Mouse (Mus musculus) embryonic facial prominence, embryonic 15.5 days (tissue): ENCODE results near the gene Tbcb. TPM values are rescaled to one million over a fixed set of nuclear protein-coding genes. Genes with fewer than 3 reads are reported as not detected.
"Not testable (repeated sequence)": the region's sequence is repeated elsewhere in the genome, so short reads cannot be mapped to it uniquely, and the experiment has no call there.

ENCODE experiments used
- ATAC-seq: fragments of 200-750 bp; cut with Nextera tagmentation; 2 replicates; pipeline ENCODE4 v1.8.0; 2017; ENCODE audit warnings: low read depth, moderate TSS enrichment; ENCODE audit not compliant: insufficient number of reproducible peaks, low FRiP score, low TSS enrichment
- H3K27ac ChIP-seq: fragments of 300-500 bp; sonication (generic); replicated peaks from 2 replicates; pipeline ENCODE4 v1.5.1; 2015; ENCODE audit warnings: mild to moderate bottlenecking, inconsistent platforms
- H3K27me3 ChIP-seq: fragments of 300-500 bp; sonication (generic); 2 replicates; pipeline ENCODE4 v1.6.1; 2015; ENCODE audit warnings: inconsistent platforms
- H3K36me3 ChIP-seq: fragments of 300-500 bp; sonication (generic); 2 replicates; pipeline ENCODE4 v1.6.1; 2015; ENCODE audit warnings: mild to moderate bottlenecking, inconsistent platforms
- H3K4me1 ChIP-seq: fragments of 300-500 bp; sonication (generic); 2 replicates; pipeline ENCODE4 v1.6.1; 2015; ENCODE audit warnings: inconsistent platforms
- H3K4me2 ChIP-seq: fragments of 300-500 bp; sonication (generic); replicated peaks from 2 replicates; pipeline ENCODE4 v1.6.1; 2015; ENCODE audit warnings: mild to moderate bottlenecking, inconsistent platforms
- H3K4me3 ChIP-seq: fragments of 300-500 bp; sonication (generic); replicated peaks from 2 replicates; pipeline ENCODE4 v1.5.1; 2015; ENCODE audit warnings: mild to moderate bottlenecking, inconsistent platforms
- H3K9ac ChIP-seq: fragments of 300-500 bp; sonication (generic); 2 replicates; pipeline ENCODE4 v1.6.1; 2015; ENCODE audit warnings: inconsistent platforms
- H3K9me3 ChIP-seq: fragments of 300-500 bp; sonication (generic); replicated peaks from 2 replicates; pipeline ENCODE4 v1.6.1; 2016; ENCODE audit warnings: inconsistent platforms
- WGBS: fragments of 180-500 bp; shearing (Covaris S2); methylation state at CpG from one replicate; pipeline ENCODE4 v1.1.7; 2015; 5-methylcytosine and 5-hydroxymethylcytosine counted together
- polyA plus RNA-seq: library from polyadenylated mRNA; unstranded; fragments of >200 nt; fragmentation: Nextera tagmentation; extraction: Ambion mirVana; gene quantifications from 2 replicates; pipeline ENCODE4 v1.2.1, GENCODE M21; 2015

Tbcb gene
- polyA plus RNA-seq, 1 experiment from 2014 or later = 177 TPM

DNA sequence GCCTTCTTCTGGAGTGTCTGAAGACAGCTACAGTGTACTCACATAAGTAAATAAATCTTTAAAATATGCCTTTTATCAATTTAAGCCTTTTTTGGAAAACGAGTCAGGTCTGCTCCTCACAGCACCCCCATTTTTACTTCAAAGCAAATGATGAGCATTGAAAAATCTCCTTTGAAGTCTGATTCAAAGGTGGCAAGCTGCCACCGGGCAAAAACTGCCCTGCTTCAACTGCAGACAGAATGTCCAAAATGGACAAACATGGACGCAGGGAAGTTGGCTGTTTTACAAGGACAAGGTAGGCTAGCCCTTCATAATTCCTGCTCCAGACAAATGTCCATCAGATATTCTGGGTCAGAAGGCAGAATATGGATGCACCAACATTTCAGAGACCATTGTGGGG lies 10.6 kb downstream of the Tbcb start:
- Histone ChIP-seq H3K27ac (no peak overlapping the region), H3K27me3 (no peaks in the 10 kb centered on the region), H3K9ac (no peak overlapping the region), H3K4me2 (no peak overlapping the region), H3K9me3 (no peaks in the 10 kb centered on the region), H3K4me1 (peaks cover 18% of the 10 kb centered on the region), H3K36me3 (peaks cover 35% of the 10 kb centered on the region), H3K4me3 (no peak overlapping the region)
- 73% methylated on average over 3 of the region's 3 CpGs for WGBS
- no peak for ATAC-seq

DNA sequence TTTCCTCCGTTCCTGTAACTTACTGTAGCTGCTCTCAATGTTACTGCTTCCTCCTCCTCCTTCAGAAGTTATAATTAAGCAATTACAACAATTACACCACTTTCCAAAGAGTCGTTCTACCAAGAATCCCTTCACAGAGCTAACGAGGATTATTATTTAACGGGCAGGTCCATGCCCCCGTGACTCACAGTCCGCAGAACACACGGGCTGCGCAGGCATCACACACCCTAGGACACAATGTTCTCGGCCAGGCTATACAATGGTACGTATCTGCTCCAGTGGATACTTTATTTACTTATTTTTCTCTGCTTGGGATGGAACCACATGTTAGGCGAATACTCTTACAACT lies 12.1 kb downstream of the Tbcb start:
- peaks cover 19% of the 10 kb centered on the region for H3K4me1 ChIP-seq
- H3K4me2 ChIP-seq = peak overlapping the region; percentile 79
- H3K9me3 ChIP-seq = no peaks in the 10 kb centered on the region
- H3K36me3 ChIP-seq = peaks cover 22% of the 10 kb centered on the region
- peak overlapping the region; percentile 49 for H3K4me3 ChIP-seq
- peak overlapping the region; percentile 60; the same call in 1 of the 2 replicates for H3K27ac ChIP-seq
- WGBS = 16% methylated on average over 11 of the region's 11 CpGs
- no peaks in the 10 kb centered on the region for H3K27me3 ChIP-seq
- ATAC-seq = no peak
- no peak overlapping the region for H3K9ac ChIP-seq

DNA sequence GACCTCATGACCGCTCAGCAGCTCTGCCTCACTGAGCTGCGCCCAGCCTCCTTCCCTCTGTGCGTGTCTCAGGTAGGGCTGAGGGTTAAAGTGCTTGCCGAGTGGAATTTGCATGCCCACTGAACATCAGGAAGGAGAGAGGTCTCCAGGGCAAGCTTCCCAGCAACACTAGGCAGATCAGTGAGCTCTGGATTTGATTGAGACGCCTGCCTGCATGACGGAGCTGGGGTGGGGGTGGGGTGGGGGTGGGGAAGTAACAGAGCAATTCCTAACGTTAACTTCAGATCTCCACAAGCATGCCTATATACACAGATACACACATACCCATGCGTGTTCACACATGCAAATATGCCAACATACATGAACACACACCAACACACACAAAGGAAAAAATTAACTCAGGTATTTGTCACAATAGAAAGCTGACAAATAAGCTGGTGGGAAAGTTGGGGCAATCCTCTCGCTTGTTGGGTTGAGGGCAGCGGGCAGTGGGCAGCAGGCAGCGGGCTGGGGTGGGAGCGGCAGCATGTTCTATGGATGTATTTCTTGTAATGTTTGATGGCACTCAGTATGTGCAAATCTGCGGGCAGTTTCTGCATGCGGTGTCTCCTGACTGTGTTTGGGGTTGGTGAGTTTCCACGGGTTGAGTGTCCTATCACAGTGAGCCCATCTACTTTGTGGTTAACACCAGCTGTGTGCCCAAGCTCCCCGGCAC lies 12.6 kb downstream of the Tbcb start:
- Histone ChIP-seq H3K9ac (peak overlapping the region; percentile 7; the same call in 1 of the 2 replicates), H3K4me2 (peak overlapping the region; percentile 79), H3K27me3 (no peaks in the 10 kb centered on the region), H3K36me3 (peaks cover 18% of the 10 kb centered on the region), H3K9me3 (no peaks in the 10 kb centered on the region), H3K27ac (peak overlapping the region; percentile 66; the same call in 1 of the 2 replicates), H3K4me3 (peak overlapping the region; percentile 49), H3K4me1 (peaks cover 19% of the 10 kb centered on the region)
- 4% methylated on average over 16 of the region's 16 CpGs for WGBS
- peak; percentile 44; the same call in 1 of the 2 replicates for ATAC-seq

DNA sequence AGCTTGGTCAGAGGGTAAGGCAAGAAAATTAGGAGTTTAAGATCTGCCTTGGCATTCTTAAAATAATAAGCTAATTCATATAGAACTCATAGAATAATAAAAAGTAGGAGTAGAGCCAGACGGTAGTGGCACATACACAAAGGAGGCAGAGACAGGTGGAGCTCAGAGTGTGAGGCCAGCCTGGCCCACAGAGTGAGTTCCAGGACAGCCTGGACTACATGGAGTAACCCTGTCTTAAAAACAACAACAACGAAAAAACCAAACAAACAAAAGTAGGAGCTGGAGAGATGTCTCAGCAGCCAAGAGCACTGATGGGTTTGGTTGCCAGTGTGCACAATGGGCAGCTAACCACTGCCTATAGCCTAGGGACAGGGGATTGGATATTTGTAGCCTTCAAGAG lies 14.8 kb downstream of the Tbcb start:
- no peaks in the 10 kb centered on the region for H3K27me3 ChIP-seq
- H3K4me2 ChIP-seq = no peak overlapping the region
- H3K9me3 ChIP-seq = no peaks in the 10 kb centered on the region
- WGBS = 72% methylated on average over 2 of the region's 2 CpGs
- no peaks in the 10 kb centered on the region for H3K36me3 ChIP-seq
- H3K27ac ChIP-seq = no peak overlapping the region
- H3K4me3 ChIP-seq = no peak overlapping the region
- peaks cover 19% of the 10 kb centered on the region for H3K4me1 ChIP-seq
- ATAC-seq = no peak
- H3K9ac ChIP-seq = no peak overlapping the region

DNA sequence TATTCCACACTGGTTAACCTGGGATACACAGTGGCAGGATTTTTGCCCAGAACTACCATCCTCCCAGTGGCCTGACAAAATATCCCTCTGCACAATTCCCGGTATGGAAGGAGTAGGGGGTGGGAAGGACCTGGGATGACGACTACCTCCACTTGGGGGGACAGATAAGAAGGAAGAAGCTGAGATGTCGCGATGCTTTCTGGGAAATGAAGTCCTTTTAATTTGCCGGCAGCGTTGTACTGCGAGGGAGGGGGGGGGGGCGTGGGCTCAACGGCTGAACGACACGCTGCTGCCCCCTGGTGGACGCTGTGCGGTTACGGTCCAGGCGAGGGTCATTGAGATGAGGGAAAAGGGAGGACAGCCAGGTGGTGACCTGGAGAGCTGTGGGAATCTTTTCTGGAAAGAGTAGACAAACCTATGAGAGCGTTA lies 15.3 kb downstream of the Tbcb start:
- H3K4me1 ChIP-seq = peaks cover 19% of the 10 kb centered on the region
- H3K27ac ChIP-seq = no peak overlapping the region
- H3K36me3 ChIP-seq = no peaks in the 10 kb centered on the region
- peak overlapping the region; percentile 27; the same call in 1 of the 2 replicates for H3K4me3 ChIP-seq
- no peaks in the 10 kb centered on the region for H3K9me3 ChIP-seq
- ATAC-seq = peak; percentile 76; the same call in 1 of the 2 replicates
- 2% methylated on average over 15 of the region's 16 CpGs for WGBS
- no peaks in the 10 kb centered on the region for H3K27me3 ChIP-seq
- H3K9ac ChIP-seq = no peak overlapping the region
- peak overlapping the region; percentile 50 for H3K4me2 ChIP-seq

DNA sequence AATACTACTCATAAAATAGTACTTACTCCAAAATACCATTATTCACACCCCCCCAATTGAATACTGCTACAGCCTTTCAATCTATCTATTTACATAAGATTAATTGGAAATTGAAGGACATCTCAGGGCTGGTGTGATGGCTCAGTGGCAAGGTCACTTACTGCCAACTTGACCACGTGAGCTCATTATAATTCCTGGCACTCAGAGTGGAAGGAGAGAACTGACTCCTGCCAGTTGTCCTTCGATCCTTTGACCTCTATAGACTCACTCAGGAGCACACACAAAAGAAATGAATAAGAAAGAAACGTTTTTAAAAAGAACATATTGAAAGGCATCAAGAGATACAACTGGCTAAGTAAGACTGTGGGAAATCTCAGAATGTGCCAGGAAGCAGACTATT lies 16.2 kb downstream of the Tbcb start:
- Histone ChIP-seq H3K27ac (no peak overlapping the region), H3K9ac (no peak overlapping the region), H3K9me3 (no peaks in the 10 kb centered on the region), H3K4me1 (peaks cover 19% of the 10 kb centered on the region), H3K4me3 (no peak overlapping the region), H3K27me3 (no peaks in the 10 kb centered on the region), H3K36me3 (no peaks in the 10 kb centered on the region), H3K4me2 (no peak overlapping the region)
- 90% methylated on average over 3 of the region's 3 CpGs for WGBS
- ATAC-seq = no peak

DNA sequence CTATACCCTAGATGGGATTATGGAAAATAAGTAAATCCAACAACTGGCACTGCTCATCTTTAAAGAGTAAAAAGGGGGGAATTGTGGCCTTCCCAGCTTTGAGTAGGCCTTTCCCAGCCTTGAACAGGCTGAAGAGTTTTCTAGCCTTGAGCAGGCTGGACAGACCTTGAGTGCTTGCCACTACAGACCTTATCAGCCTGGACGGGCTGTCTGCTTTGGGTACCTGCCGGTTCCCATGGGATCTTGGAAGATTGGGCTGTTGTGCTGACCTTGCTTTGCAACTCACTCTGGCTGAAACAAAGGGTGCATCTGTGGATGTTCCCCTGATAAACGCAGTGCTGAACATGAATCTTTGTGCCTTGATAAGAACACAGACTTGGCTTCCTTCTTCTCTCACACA lies 18.2 kb downstream of the Tbcb start:
- H3K27me3 ChIP-seq = no peaks in the 10 kb centered on the region
- no peaks in the 10 kb centered on the region for H3K36me3 ChIP-seq
- 91% methylated on average over 3 of the region's 3 CpGs for WGBS
- H3K4me1 ChIP-seq = peaks cover 9% of the 10 kb centered on the region
- H3K9me3 ChIP-seq = no peaks in the 10 kb centered on the region
- no peak overlapping the region for H3K4me2 ChIP-seq
- no peak overlapping the region for H3K4me3 ChIP-seq
- no peak overlapping the region for H3K27ac ChIP-seq
- ATAC-seq = no peak
- H3K9ac ChIP-seq = no peak overlapping the region

DNA sequence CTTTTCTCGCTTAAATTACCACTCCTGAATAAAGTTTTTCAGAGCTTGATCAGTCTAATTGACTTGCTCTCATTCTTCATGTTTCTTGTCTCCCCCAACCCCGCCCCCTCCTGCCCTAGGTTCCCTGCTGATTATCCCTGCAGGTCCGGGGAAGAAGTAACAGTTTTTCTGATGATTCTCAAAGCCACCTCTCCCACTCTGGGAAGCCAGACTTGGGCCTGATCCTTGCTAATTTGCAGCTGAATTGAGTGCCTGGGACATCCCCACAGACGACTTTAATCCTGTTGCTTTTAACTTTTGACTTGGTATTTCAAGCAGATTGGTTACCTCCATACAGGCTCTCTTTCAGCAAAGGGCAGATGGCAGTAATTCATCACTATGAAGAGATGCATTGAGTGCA lies 21.0 kb downstream of the Tbcb start:
- WGBS = 21% methylated on average over 4 of the region's 4 CpGs
- no peak overlapping the region for H3K27ac ChIP-seq
- H3K9me3 ChIP-seq = no peaks in the 10 kb centered on the region
- no peak overlapping the region for H3K9ac ChIP-seq
- H3K4me3 ChIP-seq = no peak overlapping the region
- ATAC-seq = no peak
- no peaks in the 10 kb centered on the region for H3K36me3 ChIP-seq
- no peaks in the 10 kb centered on the region for H3K4me1 ChIP-seq
- no peak overlapping the region for H3K4me2 ChIP-seq
- H3K27me3 ChIP-seq = no peaks in the 10 kb centered on the region

DNA sequence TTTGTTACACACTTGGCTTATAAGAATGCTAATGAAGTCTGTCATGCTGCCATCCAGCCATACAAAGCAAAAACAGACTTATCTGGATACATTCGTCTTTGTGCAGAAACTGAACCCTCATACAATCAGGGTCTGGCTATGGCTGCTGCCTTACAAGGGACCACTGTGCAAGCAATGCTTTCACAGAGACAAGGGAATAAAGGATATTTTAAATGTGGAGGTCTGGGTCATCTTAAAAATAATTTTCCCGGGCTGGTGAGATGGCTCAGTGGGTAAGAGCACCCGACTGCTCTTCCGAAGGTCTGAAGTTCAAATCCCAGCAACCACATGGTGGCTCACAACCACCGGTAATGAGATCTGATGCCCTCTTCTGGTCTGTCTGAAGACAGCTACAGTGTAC lies 25.7 kb downstream of the Tbcb start:
- not testable (repeated sequence) for H3K4me3 ChIP-seq, H3K4me1 ChIP-seq, H3K9me3 ChIP-seq, H3K27me3 ChIP-seq, H3K9ac ChIP-seq, ATAC-seq, H3K36me3 ChIP-seq, H3K4me2 ChIP-seq, H3K27ac ChIP-seq
- 49% methylated on average over 5 of the region's 5 CpGs for WGBS

DNA sequence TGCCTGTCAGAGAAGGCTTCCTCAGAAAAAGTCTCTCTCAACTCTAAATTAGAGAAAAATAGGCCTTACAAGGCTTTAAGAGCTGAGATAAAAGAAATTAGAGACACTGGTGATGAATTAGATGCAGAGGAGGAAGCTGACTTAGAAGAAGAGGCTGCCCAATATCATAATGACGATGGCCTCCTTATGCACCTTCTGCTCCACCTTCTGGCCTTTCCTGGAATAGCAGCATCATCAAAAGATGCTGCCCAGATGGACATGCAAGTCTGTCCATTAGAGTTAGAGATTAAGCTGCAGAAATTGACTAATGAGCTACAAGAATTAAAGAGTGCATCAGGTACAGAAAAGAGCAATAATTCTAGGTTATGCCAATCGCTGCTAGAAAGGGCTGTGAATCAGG lies 26.7 kb downstream of the Tbcb start:
- ATAC-seq = no peak

DNA sequence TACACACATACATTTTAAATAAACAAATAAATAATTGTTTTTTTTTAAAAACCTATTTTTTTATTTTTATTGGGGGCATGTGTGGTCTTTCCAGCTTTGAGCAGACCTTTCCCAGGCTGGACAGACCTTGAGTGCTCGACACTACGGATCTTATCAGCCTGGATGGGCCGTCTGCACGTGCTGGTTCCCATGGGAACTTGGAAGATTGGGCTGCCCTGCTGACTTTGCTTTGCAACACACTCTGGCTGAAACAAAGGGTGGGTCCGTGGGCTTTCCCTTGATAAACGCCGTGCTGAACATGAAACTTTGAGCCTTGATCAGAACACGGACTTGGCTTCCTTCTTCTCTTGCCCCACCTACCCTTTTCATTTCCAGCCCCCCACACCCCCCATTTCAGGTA lies 27.7 kb downstream of the Tbcb start:
- no peak overlapping the region for H3K9ac ChIP-seq

More for the DNA sequence above, 26.7 kb downstream of the Tbcb start:
- Histone ChIP-seq H3K4me3 (no peak overlapping the region), H3K9me3 (no peaks in the 10 kb centered on the region), H3K36me3 (no peaks in the 10 kb centered on the region), H3K27ac (no peak overlapping the region), H3K4me2 (no peak overlapping the region), H3K27me3 (no peaks in the 10 kb centered on the region), H3K9ac (no peak overlapping the region), H3K4me1 (no peaks in the 10 kb centered on the region)
- 6% methylated on average over 2 of the region's 2 CpGs for WGBS

More for the DNA sequence above, 27.7 kb downstream of the Tbcb start:
- no peak for ATAC-seq
- Histone ChIP-seq H3K4me3 (no peak overlapping the region), H3K27me3 (no peaks in the 10 kb centered on the region), H3K4me1 (no peaks in the 10 kb centered on the region), H3K27ac (no peak overlapping the region), H3K9me3 (no peaks in the 10 kb centered on the region), H3K36me3 (no peaks in the 10 kb centered on the region), H3K4me2 (no peak overlapping the region)
- 56% methylated on average over 8 of the region's 8 CpGs for WGBS
